Mouse (Mus musculus): ENCODE measurements around the gene Lgr5. TPM values are rescaled to one million over a fixed set of nuclear protein-coding genes. Genes with fewer than 3 reads are reported as not detected.

Lgr5 gene
- polyA plus RNA-seq, 1 experiment from 2014 or later: 8.7 TPM

DNA sequence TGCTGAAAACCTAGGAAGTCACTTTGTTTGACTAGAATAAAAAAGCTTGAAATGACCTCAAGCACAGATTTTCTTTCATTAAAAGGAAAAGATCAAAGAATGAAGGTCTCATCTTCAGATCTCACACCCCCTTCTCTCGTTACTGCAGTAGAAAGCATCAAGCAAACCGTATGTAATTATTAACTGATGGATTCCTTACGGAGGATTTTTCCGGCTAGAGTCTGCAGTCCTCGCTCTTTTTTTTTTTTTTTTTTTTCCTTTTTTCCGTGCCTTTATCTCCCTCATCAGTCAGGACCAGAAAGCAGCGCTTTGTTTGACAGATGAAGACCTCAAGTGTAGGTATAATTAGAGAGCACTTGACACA lies 93.8 kb downstream of the Lgr5 start:
- H3K27me3 ChIP-seq (replicated peaks; ENCODE audit: control insufficient read depth, insufficient read depth, low read length): no peaks in the 10 kb centered on the region
- 6% methylated on average over 7 of the region's 7 CpGs for WGBS
- H3K9ac ChIP-seq (ENCODE audit: low read length): no peak overlapping the region
- DNase-seq (ENCODE audit: low spot score): no peak
- ATAC-seq (replicated peaks; ENCODE audit: low FRiP score, low TSS enrichment, low read depth): no peak
- H3K9me3 ChIP-seq (ENCODE audit: control insufficient read depth, low read length): no peaks in the 10 kb centered on the region
- H3K36me3 ChIP-seq (ENCODE audit: control insufficient read depth, insufficient read depth, low read length): no peaks in the 10 kb centered on the region
- peak overlapping the region; percentile 41 for H3K4me2 ChIP-seq (ENCODE audit: low read length)
- peaks cover 10% of the 10 kb centered on the region for H3K4me1 ChIP-seq (replicated peaks; ENCODE audit: control insufficient read depth, insufficient read depth, low read length)
- no peak overlapping the region; the same call in 1 of the 2 replicates for H3K4me3 ChIP-seq (ENCODE audit: low read depth, low read length)
- H3K27ac ChIP-seq (ENCODE audit: low read depth): no peak overlapping the region

GRCm38 (mm10) chr10:115492956-115493777 lies 94.4 kb downstream of the Lgr5 start:
- Histone ChIP-seq H3K4me3 (ENCODE audit: low read depth, low read length) (no peak overlapping the region; the same call in 1 of the 2 replicates), H3K27ac (ENCODE audit: low read depth) (no peak overlapping the region), H3K36me3 (ENCODE audit: control insufficient read depth, insufficient read depth, low read length) (no peaks in the 10 kb centered on the region), H3K4me1 (replicated peaks; ENCODE audit: control insufficient read depth, insufficient read depth, low read length) (peaks cover 10% of the 10 kb centered on the region), H3K4me2 (ENCODE audit: low read length) (peak overlapping the region; percentile 41), H3K9ac (ENCODE audit: low read length) (no peak overlapping the region), H3K9me3 (ENCODE audit: control insufficient read depth, low read length) (no peaks in the 10 kb centered on the region), H3K27me3 (replicated peaks; ENCODE audit: control insufficient read depth, insufficient read depth, low read length) (no peaks in the 10 kb centered on the region)
- no peak for DNase-seq (ENCODE audit: low spot score)
- ATAC-seq (replicated peaks; ENCODE audit: low FRiP score, low TSS enrichment, low read depth): peak; percentile 70
- WGBS: 39% methylated on average over 12 of the region's 12 CpGs

- Histone ChIP-seq H3K36me3 (ENCODE audit: control insufficient read depth, insufficient read depth, low read length) (no peaks in the 10 kb centered on the region), H3K27me3 (replicated peaks; ENCODE audit: control insufficient read depth, insufficient read depth, low read length) (no peaks in the 10 kb centered on the region), H3K4me3 (ENCODE audit: low read depth, low read length) (no peak overlapping the region), H3K4me1 (replicated peaks; ENCODE audit: control insufficient read depth, insufficient read depth, low read length) (peaks cover 10% of the 10 kb centered on the region), H3K4me2 (ENCODE audit: low read length) (no peak overlapping the region), H3K9ac (ENCODE audit: low read length) (no peak overlapping the region), H3K27ac (ENCODE audit: low read depth) (no peak overlapping the region), H3K9me3 (ENCODE audit: control insufficient read depth, low read length) (no peaks in the 10 kb centered on the region)
- WGBS: 94% methylated on average over 7 of the region's 7 CpGs
- no peak for DNase-seq (ENCODE audit: low spot score)
- ATAC-seq (replicated peaks; ENCODE audit: low FRiP score, low TSS enrichment, low read depth): no peak
These were observed 95.6 kb downstream of the Lgr5 start for GRCm38 (mm10) chr10:115491803-115492510.

DNA sequence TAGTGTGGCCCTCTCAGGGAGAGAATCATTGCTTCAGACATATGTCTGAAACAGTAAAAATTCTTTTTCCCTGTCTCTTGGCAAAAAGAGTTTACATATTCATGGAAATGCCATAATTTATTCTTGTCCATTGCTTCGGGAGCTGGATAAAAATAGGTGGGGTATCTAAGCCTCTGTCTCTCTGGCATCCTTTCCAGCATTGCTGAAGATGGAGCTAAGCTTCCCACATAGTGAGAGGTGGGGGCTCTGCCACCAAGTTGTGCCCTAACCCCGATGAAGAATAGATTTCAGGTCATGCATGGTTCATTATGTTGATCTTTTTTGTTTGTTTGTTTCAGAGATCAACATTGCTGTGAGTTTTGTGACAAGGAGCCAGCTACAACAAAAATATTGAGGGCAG lies 102.0 kb downstream of the Lgr5 start:
- WGBS: 75% methylated on average over 2 of the region's 2 CpGs

GRCm38 (mm10) chr10:115484660-115485059 lies 102.9 kb downstream of the Lgr5 start:
- 59% methylated on average over 3 of the region's 3 CpGs for WGBS
- Histone ChIP-seq H3K4me1 (replicated peaks; ENCODE audit: control insufficient read depth, insufficient read depth, low read length) (no peaks in the 10 kb centered on the region), H3K4me3 (ENCODE audit: low read depth, low read length) (no peak overlapping the region), H3K27me3 (replicated peaks; ENCODE audit: control insufficient read depth, insufficient read depth, low read length) (no peaks in the 10 kb centered on the region), H3K9ac (ENCODE audit: low read length) (no peak overlapping the region), H3K9me3 (ENCODE audit: control insufficient read depth, low read length) (no peaks in the 10 kb centered on the region), H3K27ac (ENCODE audit: low read depth) (no peak overlapping the region), H3K36me3 (ENCODE audit: control insufficient read depth, insufficient read depth, low read length) (no peaks in the 10 kb centered on the region), H3K4me2 (ENCODE audit: low read length) (no peak overlapping the region)
- ATAC-seq (replicated peaks; ENCODE audit: low FRiP score, low TSS enrichment, low read depth) (peak; percentile 88), DNase-seq (ENCODE audit: low spot score) (no peak)

More for the DNA sequence above, 102.0 kb downstream of the Lgr5 start:
- no peak overlapping the region for H3K9ac ChIP-seq (ENCODE audit: low read length)
- no peaks in the 10 kb centered on the region for H3K27me3 ChIP-seq (replicated peaks; ENCODE audit: control insufficient read depth, insufficient read depth, low read length)
- H3K36me3 ChIP-seq (ENCODE audit: control insufficient read depth, insufficient read depth, low read length): no peaks in the 10 kb centered on the region
- no peaks in the 10 kb centered on the region for H3K4me1 ChIP-seq (replicated peaks; ENCODE audit: control insufficient read depth, insufficient read depth, low read length)
- no peak overlapping the region for H3K27ac ChIP-seq (ENCODE audit: low read depth)
- no peak for ATAC-seq (replicated peaks; ENCODE audit: low FRiP score, low TSS enrichment, low read depth)
- no peaks in the 10 kb centered on the region for H3K9me3 ChIP-seq (ENCODE audit: control insufficient read depth, low read length)
- H3K4me2 ChIP-seq (ENCODE audit: low read length): no peak overlapping the region
- no peak overlapping the region for H3K4me3 ChIP-seq (ENCODE audit: low read depth, low read length)
- no peak for DNase-seq (ENCODE audit: low spot score)

DNA sequence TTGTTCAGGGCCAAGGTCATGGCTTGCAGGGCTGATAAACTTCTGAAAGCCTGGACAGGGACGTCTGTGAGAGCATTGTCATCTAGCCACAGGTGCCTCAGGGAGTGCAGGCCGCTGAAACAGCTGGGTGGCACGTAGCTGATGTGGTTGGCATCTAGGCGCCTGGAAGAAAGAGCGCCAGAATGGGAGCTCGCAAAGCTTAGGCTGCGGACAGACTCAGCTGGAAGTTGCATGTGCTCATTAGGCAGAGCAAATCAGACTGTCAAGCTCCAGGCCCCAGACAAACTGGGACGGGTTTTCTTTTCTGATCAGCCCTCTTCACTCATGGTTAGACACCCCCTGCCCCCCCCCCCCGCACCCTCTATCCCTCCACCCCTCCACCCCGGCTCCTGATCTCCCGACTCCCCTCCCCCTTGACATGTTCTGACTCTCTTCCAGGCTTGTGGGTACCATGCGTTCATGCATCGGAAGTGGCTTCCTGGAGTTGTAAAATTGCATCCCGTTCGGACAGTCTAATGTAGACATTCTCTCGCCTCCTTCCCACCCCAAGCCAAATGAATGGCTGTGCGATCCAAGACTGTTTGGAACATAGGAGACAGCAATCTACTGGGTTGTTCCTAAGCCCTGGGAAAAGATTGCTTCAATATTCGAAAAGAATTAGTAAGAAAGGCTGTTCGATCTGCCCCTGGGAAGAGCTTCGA lies 109.0 kb downstream of the Lgr5 start:
- H3K9ac ChIP-seq (ENCODE audit: low read length): no peak overlapping the region
- peaks cover 9% of the 10 kb centered on the region; the same call in 1 of the 2 replicates for H3K4me1 ChIP-seq (replicated peaks; ENCODE audit: control insufficient read depth, insufficient read depth, low read length)
- H3K4me2 ChIP-seq (ENCODE audit: low read length): peak overlapping the region; percentile 44
- no peaks in the 10 kb centered on the region for H3K27me3 ChIP-seq (replicated peaks; ENCODE audit: control insufficient read depth, insufficient read depth, low read length)
- ATAC-seq (replicated peaks; ENCODE audit: low FRiP score, low TSS enrichment, low read depth): no peak
- H3K9me3 ChIP-seq (ENCODE audit: control insufficient read depth, low read length): no peaks in the 10 kb centered on the region
- no peak overlapping the region for H3K4me3 ChIP-seq (ENCODE audit: low read depth, low read length)
- H3K36me3 ChIP-seq (ENCODE audit: control insufficient read depth, insufficient read depth, low read length): no peaks in the 10 kb centered on the region
- 19% methylated on average over 20 of the region's 20 CpGs for WGBS
- H3K27ac ChIP-seq (ENCODE audit: low read depth): no peak overlapping the region
- peak; percentile 45 for DNase-seq (ENCODE audit: low spot score)

DNA sequence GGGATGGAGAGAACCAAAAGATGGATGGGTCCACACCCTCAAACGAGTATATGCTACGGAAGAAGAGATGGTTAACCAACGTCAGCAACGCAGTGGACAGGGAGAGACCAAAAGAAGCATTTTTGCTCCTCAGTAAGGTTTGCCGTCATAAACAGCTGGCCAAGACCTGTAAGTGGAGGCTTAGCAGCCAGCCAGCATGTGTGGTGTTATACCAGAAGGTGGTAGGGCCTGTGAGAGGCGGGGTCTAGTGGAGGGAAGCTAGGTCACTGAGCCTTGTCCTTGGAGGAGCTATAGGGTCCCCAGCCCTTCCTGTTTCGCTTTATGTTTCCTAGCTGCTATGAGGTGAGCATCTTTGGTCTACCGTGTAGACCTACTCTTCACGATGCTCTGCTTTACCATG lies 111.1 kb downstream of the Lgr5 start:
- Histone ChIP-seq H3K9ac (ENCODE audit: low read length) (no peak overlapping the region), H3K9me3 (ENCODE audit: control insufficient read depth, low read length) (no peaks in the 10 kb centered on the region), H3K4me2 (ENCODE audit: low read length) (no peak overlapping the region), H3K36me3 (ENCODE audit: control insufficient read depth, insufficient read depth, low read length) (no peaks in the 10 kb centered on the region), H3K4me3 (ENCODE audit: low read depth, low read length) (no peak overlapping the region), H3K27me3 (replicated peaks; ENCODE audit: control insufficient read depth, insufficient read depth, low read length) (no peaks in the 10 kb centered on the region), H3K4me1 (replicated peaks; ENCODE audit: control insufficient read depth, insufficient read depth, low read length) (peaks cover 9% of the 10 kb centered on the region; the same call in 1 of the 2 replicates), H3K27ac (ENCODE audit: low read depth) (no peak overlapping the region)
- WGBS: 93% methylated on average over 9 of the region's 9 CpGs
- no peak for ATAC-seq (replicated peaks; ENCODE audit: low FRiP score, low TSS enrichment, low read depth)
- DNase-seq (ENCODE audit: low spot score): peak; percentile 34

DNA sequence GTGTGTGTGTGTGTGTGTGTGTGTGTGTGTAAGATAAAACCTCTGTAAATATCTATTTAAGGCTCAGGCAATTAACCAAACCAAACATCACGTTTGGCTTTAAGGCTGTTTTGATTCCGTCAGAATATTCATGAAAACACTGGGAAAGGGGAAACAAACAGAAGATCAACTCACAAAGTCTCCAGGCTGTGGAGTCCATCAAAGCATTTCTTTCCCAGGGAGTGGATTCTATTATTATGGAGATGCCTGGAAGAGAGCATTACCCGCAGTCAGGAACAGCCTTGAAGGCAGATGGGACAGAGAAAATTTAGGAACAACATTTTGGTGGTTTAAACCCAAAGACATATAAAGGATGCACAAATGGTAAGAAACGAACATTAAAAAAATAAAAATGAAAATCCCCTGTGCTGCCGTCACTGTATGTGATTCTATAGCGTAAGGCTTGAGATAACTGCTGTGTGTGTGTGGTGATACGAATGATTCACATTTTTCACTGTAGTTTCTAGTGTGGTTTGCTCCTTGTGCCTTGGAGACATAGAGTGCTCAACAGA lies 112.5 kb downstream of the Lgr5 start:
- Histone ChIP-seq H3K9ac (ENCODE audit: low read length) (no peak overlapping the region), H3K27me3 (replicated peaks; ENCODE audit: control insufficient read depth, insufficient read depth, low read length) (no peaks in the 10 kb centered on the region), H3K4me2 (ENCODE audit: low read length) (no peak overlapping the region), H3K36me3 (ENCODE audit: control insufficient read depth, insufficient read depth, low read length) (no peaks in the 10 kb centered on the region), H3K4me3 (ENCODE audit: low read depth, low read length) (no peak overlapping the region), H3K27ac (ENCODE audit: low read depth) (no peak overlapping the region), H3K4me1 (replicated peaks; ENCODE audit: control insufficient read depth, insufficient read depth, low read length) (peaks cover 9% of the 10 kb centered on the region; the same call in 1 of the 2 replicates), H3K9me3 (ENCODE audit: control insufficient read depth, low read length) (no peaks in the 10 kb centered on the region)
- no peak for ATAC-seq (replicated peaks; ENCODE audit: low FRiP score, low TSS enrichment, low read depth)
- DNase-seq (ENCODE audit: low spot score): no peak
- 73% methylated on average over 7 of the region's 7 CpGs for WGBS

Data from intestine, embryonic 14.5 days (tissue).